Mouse (Mus musculus) midbrain, embryonic 10.5 days (tissue): ENCODE data around the gene Pla2g1b. TPM values are rescaled to one million over a fixed set of nuclear protein-coding genes. Genes with fewer than 3 reads are reported as not detected.
A peak's percentile ranks its signal among the peaks of the same experiment; 100 is the strongest.
"Not testable (repeated sequence)": the region's sequence is repeated elsewhere in the genome, so short reads cannot be mapped to it uniquely, and the experiment has no call there.

Source experiments
- DNase-seq: peaks from one replicate; pipeline ENCODE4 v3.0.0-alpha.2; 2017; ENCODE audit warnings: low spot score
- H3K27ac ChIP-seq: fragments of 300-500 bp; sonication (generic); replicated peaks from 2 replicates; pipeline ENCODE4 v1.5.1; 2016; ENCODE audit warnings: mild to moderate bottlenecking
- H3K27me3 ChIP-seq: fragments of 300-500 bp; sonication (generic); 2 replicates; pipeline ENCODE4 v1.6.1; 2016; ENCODE audit warnings: low read depth, mild to moderate bottlenecking; ENCODE audit not compliant: poor library complexity, severe bottlenecking
- H3K36me3 ChIP-seq: fragments of 300-500 bp; sonication (generic); 2 replicates; pipeline ENCODE4 v1.6.1; 2016; ENCODE audit warnings: mild to moderate bottlenecking, moderate library complexity
- H3K4me1 ChIP-seq: fragments of 300-500 bp; sonication (generic); 2 replicates; pipeline ENCODE4 v1.6.1; 2016
- H3K4me3 ChIP-seq: fragments of 300-500 bp; sonication (generic); 2 replicates; pipeline ENCODE4 v1.5.1; 2016; ENCODE audit warnings: mild to moderate bottlenecking, moderate library complexity
- H3K9me3 ChIP-seq: fragments of 300-500 bp; sonication (generic); replicated peaks from 2 replicates; pipeline ENCODE4 v1.6.1; 2016; ENCODE audit warnings: mild to moderate bottlenecking
- WGBS: fragments of 180-500 bp; shearing (Covaris S2); methylation state at CpG from one replicate; pipeline ENCODE4 v1.1.7; 2016; 5-methylcytosine and 5-hydroxymethylcytosine counted together
- polyA plus RNA-seq: library from polyadenylated mRNA; unstranded; fragments of >200 nt; fragmentation: Nextera tagmentation; extraction: Ambion mirVana; gene quantifications from 2 replicates; pipeline ENCODE4 v1.2.1, GENCODE M21; 2016

Pla2g1b gene
- polyA plus RNA-seq, 1 experiment from 2014 or later: 0.62 TPM

DNA sequence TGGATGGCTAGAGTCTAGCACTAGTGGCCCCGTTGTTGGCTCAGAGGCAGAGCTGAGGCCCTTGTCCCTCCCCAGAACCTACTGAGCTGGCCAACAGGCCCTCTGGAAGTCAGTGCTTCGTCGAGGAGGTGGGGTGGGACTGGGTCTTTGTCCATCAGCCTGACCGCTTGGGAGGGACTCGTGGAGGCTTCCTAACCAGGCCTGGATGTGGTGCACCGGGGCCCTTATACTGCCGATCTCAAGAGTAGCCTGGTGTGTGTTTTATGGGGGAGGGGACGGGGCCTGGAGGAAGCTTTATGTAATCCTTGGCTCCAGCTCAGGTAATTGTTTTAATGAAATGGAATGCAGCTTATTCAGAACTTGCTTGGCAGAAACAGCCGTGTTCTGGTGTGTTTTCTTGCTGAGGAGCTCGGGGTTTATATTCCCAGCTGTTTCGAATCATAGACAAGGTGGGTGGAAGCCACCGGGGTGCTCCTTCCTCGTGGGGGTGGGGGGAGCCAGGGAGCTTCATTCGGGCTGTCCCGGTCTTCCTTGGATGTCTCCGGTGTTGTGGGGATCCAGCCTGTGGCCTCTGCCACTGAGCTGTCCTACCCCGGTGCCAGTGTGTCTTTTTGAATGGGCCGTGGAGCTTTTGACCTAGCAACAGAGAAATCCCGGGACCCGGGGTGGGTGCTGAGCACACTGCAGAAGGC is 49.0 kb downstream of the Pla2g1b start:
- no peak overlapping the region for H3K4me3 ChIP-seq
- no peak for DNase-seq
- no peaks in the 10 kb centered on the region for H3K27me3 ChIP-seq
- peaks cover 21% of the 10 kb centered on the region for H3K4me1 ChIP-seq
- WGBS: 72% methylated on average over 20 of the region's 20 CpGs
- peaks cover 20% of the 10 kb centered on the region for H3K36me3 ChIP-seq
- no peaks in the 10 kb centered on the region for H3K9me3 ChIP-seq
- H3K27ac ChIP-seq: peak overlapping the region; percentile 53; the same call in 1 of the 2 replicates

DNA sequence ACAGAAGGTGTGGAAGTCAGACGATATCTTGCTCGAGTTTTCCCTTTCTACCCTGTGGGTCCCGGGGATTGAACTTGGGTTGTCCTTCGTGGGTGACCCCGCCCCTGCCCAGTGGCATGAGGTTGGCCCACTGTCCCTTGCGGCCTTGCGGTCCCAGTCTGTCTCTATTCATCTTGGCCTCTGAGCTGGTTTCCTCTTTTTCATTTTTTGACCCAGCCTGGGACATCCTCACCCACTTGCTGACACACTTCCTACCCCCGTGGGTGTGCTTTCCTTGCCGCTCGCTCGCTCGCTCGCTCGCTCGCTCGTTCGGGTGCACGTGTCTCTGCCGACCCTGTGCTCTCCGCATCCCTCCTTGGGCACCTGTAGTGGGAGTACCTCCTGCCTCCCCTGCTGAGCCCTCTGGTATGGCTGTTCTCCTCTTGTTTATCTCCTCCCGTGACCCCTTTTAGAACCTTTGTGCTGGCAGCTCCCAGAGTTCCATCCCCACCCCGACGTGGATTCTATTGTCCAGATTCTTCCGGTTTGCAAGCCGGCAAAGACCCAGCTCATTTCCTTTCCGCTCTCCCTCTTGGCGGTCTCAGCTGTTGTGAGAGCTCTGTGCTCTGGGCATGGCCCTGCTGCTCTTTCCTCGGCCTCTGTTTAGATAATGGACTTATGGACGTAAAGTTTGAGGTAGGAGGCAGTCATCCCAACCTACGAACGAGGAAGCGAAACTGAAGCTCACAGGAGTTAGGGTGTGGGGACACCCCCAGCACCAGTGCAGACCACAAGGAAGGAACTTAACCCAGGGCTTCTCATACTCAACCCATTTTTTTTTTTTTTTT is 50.2 kb downstream of the Pla2g1b start:
- Histone ChIP-seq H3K4me1 (peaks cover 28% of the 10 kb centered on the region), H3K9me3 (no peaks in the 10 kb centered on the region), H3K27ac (no peak overlapping the region; the same call in 1 of the 2 replicates), H3K4me3 (no peak overlapping the region), H3K27me3 (no peaks in the 10 kb centered on the region), H3K36me3 (peaks cover 20% of the 10 kb centered on the region)
- WGBS: 81% methylated on average over 32 of the region's 32 CpGs
- DNase-seq: no peak

DNA sequence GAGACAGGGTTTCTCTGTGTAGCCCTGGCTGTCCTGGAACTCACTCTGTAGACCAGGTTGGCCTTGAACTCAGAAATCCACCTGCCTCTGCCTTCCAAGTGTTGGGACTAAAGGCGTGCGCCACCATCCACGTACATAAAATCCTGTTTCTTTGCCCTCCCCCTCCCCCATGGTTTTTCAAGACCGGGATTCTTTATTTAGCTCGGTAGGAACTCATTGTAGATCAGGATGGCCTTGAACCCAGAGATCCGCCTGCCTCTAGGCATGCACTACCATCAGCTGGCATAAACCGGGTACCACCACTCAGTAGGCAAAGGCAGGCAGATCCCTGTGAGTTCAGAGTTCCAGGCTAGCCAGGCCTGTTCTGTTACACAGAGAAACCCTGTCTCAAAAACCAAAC is 50.8 kb downstream of the Pla2g1b start:
- no peak for DNase-seq
- no peaks in the 10 kb centered on the region for H3K9me3 ChIP-seq
- 94% methylated on average over 7 of the region's 7 CpGs for WGBS
- H3K4me3 ChIP-seq: no peak overlapping the region
- no peaks in the 10 kb centered on the region for H3K27me3 ChIP-seq
- H3K27ac ChIP-seq: no peak overlapping the region
- H3K4me1 ChIP-seq: peaks cover 32% of the 10 kb centered on the region
- peaks cover 20% of the 10 kb centered on the region for H3K36me3 ChIP-seq

DNA sequence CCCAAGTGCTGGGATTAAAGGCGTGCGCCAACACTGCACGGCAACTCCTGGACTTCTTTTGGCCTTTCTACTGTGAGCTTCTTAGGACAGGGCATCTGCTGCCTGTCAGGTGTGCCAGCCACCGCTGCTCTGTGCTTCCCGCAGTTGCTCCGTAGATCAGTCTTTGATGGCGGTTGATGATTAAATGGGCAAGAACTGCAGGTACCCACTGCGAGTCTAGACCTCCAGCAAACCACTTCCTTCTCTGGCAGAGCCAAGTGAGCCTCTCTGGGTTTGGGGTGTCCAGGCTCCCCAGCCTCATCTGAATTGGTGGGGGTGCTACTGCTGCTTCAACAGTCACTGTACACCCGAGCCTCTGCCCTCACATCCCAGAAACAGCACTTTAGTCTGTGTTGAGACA is 51.4 kb downstream of the Pla2g1b start:
- no peak overlapping the region for H3K4me3 ChIP-seq
- H3K4me1 ChIP-seq: peaks cover 35% of the 10 kb centered on the region
- no peak overlapping the region for H3K27ac ChIP-seq
- no peaks in the 10 kb centered on the region for H3K27me3 ChIP-seq
- DNase-seq: no peak
- 96% methylated on average over 9 of the region's 9 CpGs for WGBS
- H3K36me3 ChIP-seq: peaks cover 20% of the 10 kb centered on the region
- H3K9me3 ChIP-seq: no peaks in the 10 kb centered on the region

DNA sequence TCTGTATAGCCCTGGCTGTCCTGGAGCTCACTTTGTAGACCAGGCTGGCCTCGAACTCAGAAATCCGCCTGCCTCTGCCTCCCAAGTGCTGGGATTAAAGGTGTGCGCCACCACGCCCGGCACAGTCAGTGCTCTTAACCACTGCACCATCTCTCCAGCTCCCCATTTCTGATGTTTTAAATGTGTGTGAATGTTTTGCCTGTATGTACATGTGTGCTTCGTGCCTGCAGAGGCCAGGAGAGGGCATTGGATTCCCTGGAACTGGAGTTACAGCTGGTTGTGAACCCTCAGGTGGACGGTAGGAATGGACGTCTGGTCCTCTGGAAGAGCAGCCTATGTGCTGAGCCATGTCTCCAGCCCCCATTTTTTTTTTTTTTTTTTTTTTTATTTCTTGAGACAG is 52.2 kb downstream of the Pla2g1b start:
- DNase-seq, H3K9me3 ChIP-seq, H3K27me3 ChIP-seq, H3K27ac ChIP-seq, H3K4me3 ChIP-seq: not testable (repeated sequence)
- peaks cover 42% of the 10 kb centered on the region for H3K4me1 ChIP-seq
- 96% methylated on average over 8 of the region's 8 CpGs for whole genome bisulfite sequencing
- H3K36me3 ChIP-seq: peaks cover 20% of the 10 kb centered on the region

DNA sequence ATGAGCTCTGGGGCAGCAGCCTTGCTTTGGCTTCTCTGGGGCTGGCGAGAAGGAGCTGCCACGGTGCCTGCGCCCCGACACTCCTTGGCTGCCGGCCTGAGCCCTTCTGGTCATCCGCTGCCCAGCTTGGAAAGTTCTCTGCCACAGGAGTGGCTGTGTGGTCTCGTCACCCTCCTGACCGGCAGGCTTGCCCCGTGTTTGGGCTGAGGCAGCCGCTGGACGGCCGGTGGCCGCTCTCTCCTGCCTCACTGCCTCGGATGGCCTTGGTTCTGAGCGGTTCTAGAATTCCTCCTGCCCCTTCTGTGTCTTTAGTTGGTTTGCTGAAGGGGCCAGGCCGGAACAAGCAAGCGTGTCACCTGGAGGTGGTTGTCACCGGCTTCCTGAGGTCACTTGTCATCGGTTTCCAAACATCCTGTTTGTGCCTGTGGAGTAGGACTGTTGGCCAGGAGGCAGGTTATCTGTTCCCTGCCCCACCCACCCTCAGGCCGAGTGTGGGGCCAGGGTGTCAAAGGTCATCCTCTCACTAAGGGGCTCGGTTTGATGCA is 54.3 kb downstream of the Pla2g1b start:
- Histone ChIP-seq H3K9me3 (no peaks in the 10 kb centered on the region), H3K27me3 (no peaks in the 10 kb centered on the region), H3K4me3 (no peak overlapping the region), H3K4me1 (peaks cover 52% of the 10 kb centered on the region), H3K27ac (peak overlapping the region; percentile 69), H3K36me3 (peaks cover 15% of the 10 kb centered on the region)
- DNase-seq: no peak
- WGBS: 79% methylated on average over 21 of the region's 21 CpGs

DNA sequence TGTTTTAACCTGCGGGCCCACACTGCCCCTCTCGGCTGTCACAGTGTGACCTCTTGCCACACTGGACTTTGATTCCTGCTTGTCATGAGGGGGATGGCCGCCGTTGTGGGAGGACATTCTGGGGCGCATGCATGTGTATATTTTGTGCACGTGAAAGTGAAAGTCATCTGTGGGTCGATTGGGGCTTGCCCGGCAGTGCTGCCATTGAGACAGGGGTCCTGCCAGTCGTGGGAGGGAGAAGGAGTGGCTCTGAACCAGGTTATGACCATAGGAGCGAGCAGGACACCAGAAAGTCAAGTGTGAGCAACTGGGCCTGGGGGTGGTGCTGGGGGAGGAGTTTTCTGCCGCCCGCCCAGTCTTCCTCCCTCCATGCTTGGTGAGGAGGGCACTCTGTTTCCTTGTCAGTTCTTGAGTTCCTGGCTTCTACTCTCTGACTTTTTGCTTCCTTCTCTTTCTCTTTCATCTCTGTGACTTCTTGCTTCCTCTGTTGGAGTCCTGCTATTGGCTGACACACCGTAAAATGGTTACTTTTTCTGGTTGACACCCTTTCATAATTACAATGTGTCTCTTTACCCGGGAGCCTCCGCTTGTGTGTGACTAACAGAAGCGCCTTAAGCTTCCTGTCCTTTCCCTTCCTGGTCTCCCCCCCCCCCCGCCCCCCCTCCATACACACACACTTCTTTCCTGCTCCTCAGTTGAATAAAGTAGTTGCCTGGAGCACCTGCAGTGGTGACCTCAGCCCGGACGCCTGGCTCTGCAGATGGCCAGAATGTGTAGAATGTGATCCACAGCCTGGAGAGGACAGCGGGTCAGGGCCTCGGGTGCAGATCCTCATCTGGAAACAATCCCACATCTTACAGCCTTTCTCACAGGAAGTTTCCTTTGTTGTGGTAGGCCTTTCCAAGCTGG is 55.7 kb downstream of the Pla2g1b start:
- Histone ChIP-seq H3K4me1 (peaks cover 58% of the 10 kb centered on the region), H3K9me3 (no peaks in the 10 kb centered on the region), H3K27me3 (no peaks in the 10 kb centered on the region), H3K27ac (peak overlapping the region; percentile 46), H3K36me3 (peaks cover 6% of the 10 kb centered on the region; the same call in 1 of the 2 replicates), H3K4me3 (no peak overlapping the region)
- DNase-seq: no peak
- 75% methylated on average over 21 of the region's 21 CpGs for WGBS

DNA sequence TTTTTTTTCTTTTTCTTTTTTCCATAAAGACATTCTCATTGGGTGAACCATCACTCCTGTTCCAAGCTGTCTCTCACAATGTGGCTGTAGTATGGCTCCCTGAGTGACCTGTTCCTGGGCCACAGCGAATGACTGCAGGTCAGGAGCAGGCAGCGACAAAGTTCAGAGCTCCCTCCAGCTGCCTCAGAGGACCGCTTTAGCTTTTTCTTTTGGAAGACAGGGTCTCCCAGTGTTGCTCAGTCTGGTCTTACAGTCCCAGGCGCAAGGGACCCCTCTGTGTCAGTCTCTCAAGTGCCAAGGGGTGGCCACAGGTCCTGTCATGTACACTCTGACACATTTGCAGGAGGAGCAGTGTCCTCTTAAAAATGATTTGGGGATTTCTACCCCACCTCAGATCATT is 56.5 kb downstream of the Pla2g1b start:
- no peak for DNase-seq
- Histone ChIP-seq H3K4me1 (peaks cover 58% of the 10 kb centered on the region), H3K4me3 (no peak overlapping the region), H3K27me3 (no peaks in the 10 kb centered on the region), H3K9me3 (no peaks in the 10 kb centered on the region), H3K36me3 (peaks cover 1% of the 10 kb centered on the region; the same call in 1 of the 2 replicates), H3K27ac (no peak overlapping the region)
- WGBS: 84% methylated on average over 4 of the region's 4 CpGs

DNA sequence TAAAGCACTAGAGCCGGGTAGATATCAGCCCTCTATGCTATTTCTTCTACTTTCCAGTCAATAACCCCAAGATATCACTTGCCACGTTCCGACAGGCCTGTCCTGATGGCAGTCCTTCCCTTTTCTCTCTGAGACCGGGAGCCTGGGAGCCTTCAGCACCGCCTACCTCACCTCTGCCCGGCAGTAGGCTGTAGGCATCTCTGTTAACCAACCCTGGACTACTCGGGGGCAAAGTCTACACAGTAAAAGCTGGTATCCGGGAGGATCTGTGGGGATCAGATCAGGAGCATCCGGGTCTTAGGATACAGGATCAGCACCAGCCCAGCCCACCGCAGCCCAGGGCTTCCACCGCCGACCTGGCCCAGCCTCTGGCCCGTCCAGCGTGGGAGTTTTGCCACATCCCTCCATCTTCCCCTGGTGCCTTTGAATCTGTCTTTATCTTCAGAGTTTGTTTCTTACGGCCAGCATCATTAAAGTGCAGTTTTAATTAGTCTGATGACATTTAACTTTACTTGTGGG is 57.0 kb downstream of the Pla2g1b start:
- WGBS: 78% methylated on average over 15 of the region's 15 CpGs
- no peaks in the 10 kb centered on the region for H3K27me3 ChIP-seq
- H3K9me3 ChIP-seq: no peaks in the 10 kb centered on the region
- H3K4me3 ChIP-seq: no peak overlapping the region
- peaks cover 58% of the 10 kb centered on the region for H3K4me1 ChIP-seq
- DNase-seq: no peak
- no peak overlapping the region; the same call in 1 of the 2 replicates for H3K27ac ChIP-seq
- H3K36me3 ChIP-seq: no peaks in the 10 kb centered on the region

DNA sequence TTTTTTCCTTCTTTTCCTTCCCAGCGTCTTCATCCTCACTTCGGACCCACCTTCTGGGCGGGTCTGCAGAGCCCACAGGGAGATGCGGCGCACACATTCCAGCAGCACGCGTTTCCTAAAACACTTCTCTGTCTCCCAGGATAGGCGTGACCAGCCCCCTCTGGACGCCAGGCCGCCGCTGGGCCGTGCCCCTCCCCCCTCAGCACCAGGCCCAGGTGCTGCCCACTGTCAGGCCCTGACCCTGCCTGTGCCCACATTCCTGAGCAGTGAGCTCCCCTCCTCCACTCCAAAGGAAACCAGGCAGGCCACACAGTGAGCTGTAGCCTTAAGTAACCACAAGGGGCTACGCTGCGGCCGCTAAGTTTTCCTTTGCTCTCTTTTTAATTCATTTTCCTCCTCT is 57.9 kb downstream of the Pla2g1b start:
- Histone ChIP-seq H3K27ac (peak overlapping the region; percentile 76), H3K27me3 (no peaks in the 10 kb centered on the region)

More for the DNA sequence above, 57.9 kb downstream of the Pla2g1b start:
- DNase-seq: peak; percentile 59
- Histone ChIP-seq H3K4me1 (peaks cover 58% of the 10 kb centered on the region), H3K36me3 (no peaks in the 10 kb centered on the region), H3K4me3 (peak overlapping the region; percentile 35), H3K9me3 (no peaks in the 10 kb centered on the region)
- 6% methylated on average over 15 of the region's 15 CpGs for WGBS
